Mouse (Mus musculus) erythroblast, embryonic 14.5 days (primary cell): ENCODE data around the gene Dock1.

Source experiments
- GATA1 ChIP-seq: IDR thresholded peaks from 2 replicates; pipeline ENCODE4 v1.6.1; 2012; ENCODE audit warnings: low read length, inconsistent platforms, mixed read lengths
- TAL1 ChIP-seq: IDR thresholded peaks from 3 replicates; pipeline ENCODE4 v1.6.1; 2012; ENCODE audit warnings: low read length, inconsistent platforms, mixed read lengths

DNA sequence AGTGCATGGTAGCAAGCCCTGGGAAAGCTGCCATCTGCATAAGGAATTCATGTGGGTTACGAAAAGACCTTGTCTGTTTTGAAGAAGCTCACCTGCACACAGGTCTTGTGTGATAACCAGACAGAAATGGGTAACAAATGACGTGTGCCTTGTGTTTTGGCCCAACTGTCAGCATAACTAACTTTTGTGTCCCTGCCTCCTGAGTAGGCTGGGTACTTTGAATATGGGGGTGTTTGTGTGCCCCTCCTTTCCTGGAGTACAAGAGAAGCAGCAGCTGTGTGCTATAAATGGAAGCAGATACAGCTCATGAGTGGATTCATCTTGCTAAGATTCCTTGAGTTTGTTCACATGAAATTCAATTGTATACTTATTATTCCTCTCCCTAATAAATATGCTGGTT is 480.5 kb downstream of the Dock1 start:
- no peak for TF ChIP-seq GATA1
- no peak for TF ChIP-seq TAL1
